In the genomic region with DNA sequence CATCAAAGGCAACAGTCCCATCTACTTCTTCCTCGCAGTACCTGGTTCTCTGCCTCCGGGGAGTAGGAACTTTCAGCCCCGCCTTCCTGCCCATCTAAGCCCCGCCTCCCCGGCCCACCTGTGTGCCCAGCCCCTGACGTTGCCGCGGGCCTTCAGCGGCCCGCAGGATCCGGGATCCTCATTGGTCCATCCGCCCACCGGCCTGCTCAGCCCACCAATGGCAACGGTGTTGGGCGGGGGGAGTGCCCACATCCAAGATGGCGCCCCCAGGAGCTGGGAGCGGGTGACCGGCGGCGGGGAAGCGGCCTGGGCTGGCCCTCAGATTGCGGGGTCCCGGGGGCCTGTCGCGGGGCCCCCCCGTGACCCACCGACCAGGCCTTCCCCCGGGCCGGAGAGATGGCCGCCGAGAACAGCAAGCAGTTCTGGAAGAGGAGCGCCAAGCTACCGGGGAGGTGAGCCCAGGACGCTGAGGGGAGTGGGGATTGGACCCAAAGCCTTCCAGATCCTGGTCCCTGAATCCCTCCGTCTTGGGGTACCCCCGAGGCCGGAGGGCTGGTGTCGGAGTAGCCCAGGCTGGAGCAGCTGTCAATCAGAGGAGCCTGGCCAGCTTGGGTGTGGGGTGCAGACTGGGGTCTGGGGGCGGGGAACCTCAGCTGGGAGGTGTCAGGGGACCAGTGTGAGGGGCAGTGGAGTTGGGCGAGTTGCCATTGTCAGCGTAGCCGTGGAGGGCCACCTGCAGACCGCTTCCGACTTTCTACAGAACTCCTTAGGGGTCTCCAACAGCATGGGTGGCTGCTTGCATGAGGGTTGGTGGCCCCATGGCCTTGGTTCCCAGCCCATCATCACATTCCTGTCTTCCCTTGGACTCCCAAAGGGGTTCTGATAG, we compare ENCODE assay signal across 1 mouse cellular context.
TF ChIP-seq lines count a peak whose summit lies in the region.

Gm17657 (minus strand) TSS at position 96 of the 886 bp plus-strand sequence.
Tbc1d22b (plus strand) TSS at position 243 of the 886 bp plus-strand sequence.

TF ChIP-seq in CH12.LX, 34 proteins besides CTCF, POLR2A, EP300 and RAD21 (continued from another document):
- TF ChIP-seq ZKSCAN1 (IDR thresholded peaks at IDR 0.05; ENCODE audit: borderline replicate concordance, low read depth, low read length), result no peak
- TF ChIP-seq MXI1 (IDR thresholded peaks at IDR 0.05; ENCODE audit: low read depth, low read length), result peak; percentile 40; the same call in 1 of the 2 replicates
- TF ChIP-seq POLR2AphosphoS2 (IDR thresholded peaks at IDR 0.05; ENCODE audit: low read depth, low read length), result 0 out of 2 replicates have a peak, but pooled peaks have one; percentile 36
- TF ChIP-seq JUND (conservative IDR thresholded peaks at IDR 0.05; ENCODE audit: low read depth, low read length), result no peak
- TF ChIP-seq MAFK (IDR thresholded peaks at IDR 0.05; ENCODE audit: insufficient replicate concordance, low read length), result no peak
- no peak for TF ChIP-seq SMC3 (IDR thresholded peaks at IDR 0.05; ENCODE audit: low read depth, low read length)
- TF ChIP-seq ELF1 (IDR thresholded peaks at IDR 0.05; ENCODE audit: low read depth, low read length), result peak; percentile 42; the same call in 1 of the 2 replicates
- peak; percentile 90 for TF ChIP-seq TCF12 (IDR thresholded peaks at IDR 0.05; ENCODE audit: low read depth, low read length)
- no peak for TF ChIP-seq ZNF384 (IDR thresholded peaks at IDR 0.05; ENCODE audit: low read depth, low read length)
- TF ChIP-seq RCOR1 (conservative IDR thresholded peaks at IDR 0.05; ENCODE audit: low read depth, low read length), result no peak
- no peak for TF ChIP-seq UBTF (IDR thresholded peaks at IDR 0.05; ENCODE audit: low read depth, low read length)
- TF ChIP-seq ETS1 (conservative IDR thresholded peaks at IDR 0.05; ENCODE audit: low read depth, low read length), result no peak
- no peak for TF ChIP-seq USF2 (conservative IDR thresholded peaks at IDR 0.05; ENCODE audit: low read depth, low read length)
- peak; percentile 63 for TF ChIP-seq NRF1 (IDR thresholded peaks at IDR 0.05; ENCODE audit: low read depth, low read length)
- TF ChIP-seq CHD2 (IDR thresholded peaks at IDR 0.05; ENCODE audit: low read length), result peak; percentile 82
- TF ChIP-seq E2F4 (IDR thresholded peaks at IDR 0.05; ENCODE audit: insufficient replicate concordance, low read depth, low read length), result no peak
- TF ChIP-seq MYC (IDR thresholded peaks at IDR 0.05; ENCODE audit: low read depth, low read length), result no peak
- no peak for TF ChIP-seq MAX (IDR thresholded peaks at IDR 0.05; ENCODE audit: low read length)
- no peak for TF ChIP-seq GABPA (IDR thresholded peaks at IDR 0.05; ENCODE audit: insufficient replicate concordance, low read depth, low read length)
- TF ChIP-seq NELFE (IDR thresholded peaks at IDR 0.05; ENCODE audit: low read depth, low read length), result peak; percentile 77
- peak; percentile 78 for TF ChIP-seq HCFC1 (IDR thresholded peaks at IDR 0.05; ENCODE audit: low read depth, low read length)
- peak; percentile 48; the same call in 1 of the 2 replicates for TF ChIP-seq CHD1 (IDR thresholded peaks at IDR 0.05; ENCODE audit: low read depth, low read length)
- TF ChIP-seq MAZ (IDR thresholded peaks at IDR 0.05; ENCODE audit: low read depth, low read length), result peak; percentile 67; the same call in 1 of the 2 replicates
- no peak for TF ChIP-seq PAX5 (IDR thresholded peaks at IDR 0.05; ENCODE audit: low read length)
